Mouse (Mus musculus) embryonic facial prominence, embryonic 15.5 days (tissue): Measurements from ENCODE around the gene Rasa4. TPM values are rescaled to one million over a fixed set of nuclear protein-coding genes. Genes with fewer than 3 reads are reported as not detected.
A peak's percentile ranks its signal among the peaks of the same experiment; 100 is the strongest.

Source experiments
- ATAC-seq: fragments of 200-750 bp; cut with Nextera tagmentation; 2 replicates; pipeline ENCODE4 v1.8.0; 2017; ENCODE audit warnings: low read depth, moderate TSS enrichment; ENCODE audit not compliant: insufficient number of reproducible peaks, low FRiP score, low TSS enrichment
- H3K27ac ChIP-seq: fragments of 300-500 bp; sonication (generic); replicated peaks from 2 replicates; pipeline ENCODE4 v1.5.1; 2015; ENCODE audit warnings: mild to moderate bottlenecking, inconsistent platforms
- H3K27me3 ChIP-seq: fragments of 300-500 bp; sonication (generic); 2 replicates; pipeline ENCODE4 v1.6.1; 2015; ENCODE audit warnings: inconsistent platforms
- H3K36me3 ChIP-seq: fragments of 300-500 bp; sonication (generic); 2 replicates; pipeline ENCODE4 v1.6.1; 2015; ENCODE audit warnings: mild to moderate bottlenecking, inconsistent platforms
- H3K4me1 ChIP-seq: fragments of 300-500 bp; sonication (generic); 2 replicates; pipeline ENCODE4 v1.6.1; 2015; ENCODE audit warnings: inconsistent platforms
- H3K4me2 ChIP-seq: fragments of 300-500 bp; sonication (generic); replicated peaks from 2 replicates; pipeline ENCODE4 v1.6.1; 2015; ENCODE audit warnings: mild to moderate bottlenecking, inconsistent platforms
- H3K4me3 ChIP-seq: fragments of 300-500 bp; sonication (generic); replicated peaks from 2 replicates; pipeline ENCODE4 v1.5.1; 2015; ENCODE audit warnings: mild to moderate bottlenecking, inconsistent platforms
- H3K9ac ChIP-seq: fragments of 300-500 bp; sonication (generic); 2 replicates; pipeline ENCODE4 v1.6.1; 2015; ENCODE audit warnings: inconsistent platforms
- H3K9me3 ChIP-seq: fragments of 300-500 bp; sonication (generic); replicated peaks from 2 replicates; pipeline ENCODE4 v1.6.1; 2016; ENCODE audit warnings: inconsistent platforms
- WGBS: fragments of 180-500 bp; shearing (Covaris S2); methylation state at CpG from one replicate; pipeline ENCODE4 v1.1.7; 2015; 5-methylcytosine and 5-hydroxymethylcytosine counted together
- polyA plus RNA-seq: library from polyadenylated mRNA; unstranded; fragments of >200 nt; fragmentation: Nextera tagmentation; extraction: Ambion mirVana; gene quantifications from 2 replicates; pipeline ENCODE4 v1.2.1, GENCODE M21; 2015

The Rasa4 gene
- polyA plus RNA-seq, 1 experiment from 2014 or later: 13.4 TPM

DNA sequence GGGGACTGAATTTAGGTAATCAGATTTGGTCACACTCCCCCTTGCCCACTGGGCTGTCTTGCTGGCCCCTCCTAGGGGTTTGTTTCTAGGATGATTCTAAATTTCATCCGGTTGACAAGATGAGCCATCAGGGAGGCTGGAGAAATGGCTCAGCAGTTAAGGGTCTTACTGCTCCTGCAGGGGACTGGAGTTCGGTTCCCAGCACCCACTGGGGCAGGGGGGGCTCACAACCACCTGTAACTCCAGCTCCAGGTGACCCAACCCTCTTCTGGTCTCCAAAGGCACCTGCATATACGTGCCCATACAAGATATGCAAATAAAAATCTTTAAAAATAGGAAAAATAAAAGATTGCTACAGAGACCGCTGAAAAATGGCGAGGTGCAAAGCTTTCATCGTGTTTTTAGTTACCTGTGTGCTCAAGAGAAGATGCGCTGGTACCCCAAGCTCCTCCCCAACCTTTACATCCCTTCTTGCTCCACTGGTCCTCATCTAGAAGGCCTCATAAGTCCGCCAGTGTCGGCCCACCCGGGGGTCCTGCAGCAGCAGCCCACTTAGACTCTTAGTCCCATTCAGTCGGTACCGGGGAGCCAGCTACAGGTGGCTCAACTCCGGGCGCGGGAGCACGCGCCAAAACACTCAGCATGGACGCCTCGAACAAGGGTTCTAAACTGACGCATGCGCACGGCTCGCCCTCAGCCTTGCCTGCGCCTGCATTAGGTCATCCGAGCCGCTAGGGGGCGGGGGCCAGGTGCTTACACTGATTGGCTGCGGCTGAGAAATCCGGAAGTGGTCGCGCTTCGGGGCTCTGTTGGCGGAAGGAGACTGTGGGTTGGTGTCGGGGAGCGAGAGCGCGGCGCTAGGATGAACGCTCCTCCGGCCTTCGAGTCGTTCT is 32.4 kb downstream of the Rasa4 start, which contains the start of gene Polr2j:
TSS of gene Polr2j (plus strand) at position 741 of the 893 bp plus-strand sequence.
- Histone ChIP-seq H3K4me1 (peaks cover 22% of the 10 kb centered on the region), H3K9ac (peak within 1 kb of the TSS; percentile 91), H3K9me3 (no peaks in the 10 kb centered on the region), H3K4me3 (peak within 1 kb of the TSS; percentile 90), H3K27me3 (no peaks in the 10 kb centered on the region), H3K27ac (peak within 1 kb of the TSS; percentile 72; the same call in 1 of the 2 replicates), H3K36me3 (peaks cover 23% of the 10 kb centered on the region), H3K4me2 (peak within 1 kb of the TSS; percentile 85)
- WGBS: 3% methylated on average over 42 of the region's 42 CpGs
- ATAC-seq: peak; percentile 93

DNA sequence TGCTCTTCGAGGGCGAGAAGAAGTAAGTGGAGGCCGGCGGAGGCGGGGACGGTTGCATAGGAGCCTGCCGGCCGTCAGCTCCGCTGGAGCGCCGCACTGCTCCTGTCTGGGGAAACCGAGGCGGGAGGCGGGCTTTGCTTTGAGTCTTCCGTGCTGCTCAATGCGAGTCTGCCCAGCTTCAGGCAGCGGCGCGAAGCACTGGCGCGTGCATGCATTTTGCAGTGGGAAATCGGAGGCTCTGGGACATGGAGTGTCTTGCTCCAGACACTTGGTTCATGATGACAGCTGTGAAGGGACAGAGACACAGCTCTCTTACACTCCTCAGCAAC is 33.0 kb downstream of the Rasa4 start:
- peaks cover 22% of the 10 kb centered on the region for H3K4me1 ChIP-seq
- peak overlapping the region; percentile 91 for H3K9ac ChIP-seq
- peak overlapping the region; percentile 72; the same call in 1 of the 2 replicates for H3K27ac ChIP-seq
- 0 out of 2 replicates have a peak, but pooled peaks have one; percentile 47 for ATAC-seq
- under 1% methylated on average over 22 of the region's 22 CpGs for WGBS
- peak overlapping the region; percentile 90 for H3K4me3 ChIP-seq
- no peaks in the 10 kb centered on the region for H3K27me3 ChIP-seq
- H3K9me3 ChIP-seq: no peaks in the 10 kb centered on the region
- H3K4me2 ChIP-seq: peak overlapping the region; percentile 85
- peaks cover 29% of the 10 kb centered on the region for H3K36me3 ChIP-seq

DNA sequence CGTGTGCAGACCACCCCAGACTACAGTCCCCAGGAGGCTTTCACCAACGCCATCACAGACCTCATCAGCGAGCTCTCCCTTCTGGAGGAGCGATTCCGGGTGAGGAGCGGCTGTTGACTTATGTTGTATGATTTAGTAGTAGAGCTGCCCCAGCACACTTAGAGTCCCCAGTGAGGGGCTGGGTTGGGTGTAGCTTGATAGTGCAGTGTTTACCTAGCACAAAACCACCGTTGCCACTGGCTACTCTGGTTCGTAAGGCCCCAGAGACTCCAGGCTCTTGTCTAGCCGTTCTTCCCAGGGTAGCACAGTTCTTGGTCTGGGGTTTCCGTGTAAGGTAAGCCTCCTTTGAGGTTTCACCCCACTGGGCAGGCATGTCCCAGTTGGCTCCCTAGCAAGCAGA is 38.4 kb downstream of the Rasa4 start:
- H3K27me3 ChIP-seq: no peaks in the 10 kb centered on the region
- peaks cover 73% of the 10 kb centered on the region for H3K36me3 ChIP-seq
- WGBS: 86% methylated on average over 10 of the region's 10 CpGs
- H3K4me3 ChIP-seq: no peak overlapping the region
- no peaks in the 10 kb centered on the region for H3K9me3 ChIP-seq
- no peak overlapping the region for H3K9ac ChIP-seq
- H3K4me1 ChIP-seq: peaks cover 12% of the 10 kb centered on the region
- no peak overlapping the region for H3K27ac ChIP-seq
- ATAC-seq: no peak
- H3K4me2 ChIP-seq: no peak overlapping the region

DNA sequence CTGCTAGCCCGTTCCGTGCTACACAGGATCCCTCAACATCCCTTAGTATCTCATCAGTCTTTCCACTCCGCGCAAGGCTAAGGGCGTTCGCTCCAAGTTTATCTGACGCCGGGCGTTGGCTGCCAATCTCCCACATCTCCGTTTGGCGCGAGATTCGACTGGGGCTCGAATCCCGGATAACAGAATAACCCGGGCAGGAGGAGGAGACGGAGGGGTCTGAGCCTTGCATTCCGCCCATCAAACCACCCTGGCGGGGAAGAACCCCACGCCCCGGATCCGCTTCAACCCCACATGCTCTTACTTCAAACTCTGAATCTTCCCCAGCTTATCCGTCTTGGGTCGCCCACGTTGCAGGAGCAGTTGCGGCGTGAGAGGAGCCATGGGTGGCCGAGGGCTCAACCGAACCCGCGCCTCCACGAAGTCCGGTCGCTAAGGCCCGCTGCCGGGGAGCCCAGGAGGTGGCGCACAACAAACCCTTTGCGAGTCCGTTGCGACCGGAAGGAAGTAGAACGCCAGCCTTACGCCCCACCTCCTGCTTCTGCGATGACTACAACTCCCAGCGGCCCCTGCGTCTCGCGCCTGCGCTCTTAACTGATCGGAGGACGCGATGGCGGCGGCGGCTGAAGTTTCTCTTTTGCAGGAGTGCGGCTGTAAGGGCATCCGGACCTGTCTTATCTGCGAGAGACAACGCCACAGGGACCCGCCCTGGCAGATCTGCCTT is 52.0 kb downstream of the Rasa4 start, which contains the start of the genes Lrwd1 and Alkbh4:
TSS of gene Lrwd1 (minus strand) at position 504 of the 721 bp plus-strand sequence.
TSS of gene Alkbh4 (plus strand) at position 576 of the 721 bp plus-strand sequence.
- Histone ChIP-seq H3K4me2 (peak within 1 kb of the TSS; percentile 57), H3K4me1 (peaks cover 24% of the 10 kb centered on the region), H3K36me3 (peaks cover 43% of the 10 kb centered on the region), H3K4me3 (peak within 1 kb of the TSS; percentile 62), H3K27ac (peak within 1 kb of the TSS; percentile 71), H3K9me3 (no peaks in the 10 kb centered on the region), H3K9ac (peak within 1 kb of the TSS; percentile 72), H3K27me3 (no peaks in the 10 kb centered on the region)
- under 1% methylated on average over 60 of the region's 60 CpGs for WGBS
- ATAC-seq: peak; percentile 94

DNA sequence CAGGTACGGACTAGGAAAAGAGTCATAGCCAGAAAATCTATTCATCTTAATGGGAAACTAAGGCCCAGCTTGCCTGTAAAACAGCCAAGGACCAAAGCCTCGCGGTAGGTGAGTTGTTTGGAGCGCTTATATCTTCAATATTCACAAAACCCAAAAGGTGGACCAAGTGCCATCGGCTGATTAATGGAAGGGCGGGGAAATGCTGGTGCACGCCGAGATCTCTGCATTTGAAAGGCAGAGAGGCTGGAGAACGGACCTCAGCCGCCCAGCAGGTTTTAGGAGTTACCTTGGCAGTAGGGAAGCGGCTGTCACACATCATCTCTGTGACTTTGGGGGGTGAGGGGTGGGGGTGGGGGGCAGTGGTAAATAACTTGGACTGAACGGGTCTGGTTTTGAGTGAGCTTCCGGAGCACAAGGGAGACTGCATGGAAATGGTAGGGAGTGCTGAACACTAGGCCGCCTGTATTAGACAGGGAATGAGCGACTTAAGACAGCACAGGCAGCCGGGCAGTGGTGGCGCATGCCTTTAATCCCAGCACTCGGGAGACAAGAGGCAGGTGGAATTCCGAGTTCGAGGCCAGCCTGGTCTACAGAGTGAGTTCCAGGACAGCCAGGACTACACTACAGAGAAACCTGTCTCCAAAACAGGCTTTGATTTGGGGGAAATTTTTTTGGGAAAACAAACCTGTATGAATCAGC is 52.7 kb downstream of the Rasa4 start:
- H3K4me1 ChIP-seq: peaks cover 24% of the 10 kb centered on the region
- no peaks in the 10 kb centered on the region for H3K27me3 ChIP-seq
- no peak for ATAC-seq
- H3K9me3 ChIP-seq: no peaks in the 10 kb centered on the region
- peaks cover 46% of the 10 kb centered on the region for H3K36me3 ChIP-seq
- peak overlapping the region; percentile 61; the same call in 1 of the 2 replicates for H3K27ac ChIP-seq
- H3K4me2 ChIP-seq: peak overlapping the region; percentile 57
- peak overlapping the region; percentile 63 for H3K9ac ChIP-seq
- 6% methylated on average over 20 of the region's 20 CpGs for WGBS
- H3K4me3 ChIP-seq: peak overlapping the region; percentile 62

DNA sequence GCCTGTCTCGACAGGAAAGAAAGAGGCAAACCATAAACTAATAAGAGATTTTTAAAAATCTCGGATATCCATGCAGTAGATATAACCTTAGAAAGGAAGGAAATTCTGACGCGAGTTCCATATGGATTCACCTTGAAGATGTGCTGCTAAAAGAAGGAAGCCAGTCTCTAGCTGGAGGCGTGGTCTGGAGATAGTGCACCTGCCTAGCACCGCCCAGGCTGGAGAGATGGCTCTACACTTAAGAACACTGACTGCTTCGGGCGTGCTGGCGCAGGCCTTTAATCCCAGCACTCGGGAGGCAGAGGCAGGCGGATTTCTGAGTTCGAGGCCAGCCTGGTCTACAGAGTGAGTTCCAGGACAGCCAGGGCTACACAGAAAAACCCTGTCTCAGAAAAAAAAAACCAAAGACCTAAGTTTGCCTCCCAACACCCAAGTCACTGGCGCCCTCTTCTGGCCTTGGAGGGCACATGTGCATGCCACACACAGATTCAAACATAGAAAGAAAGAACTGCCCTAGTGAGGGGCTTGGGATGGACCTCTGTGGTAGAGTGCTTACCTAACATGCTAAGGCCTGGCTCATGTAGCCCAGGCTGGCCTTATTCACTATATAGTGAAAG is 54.0 kb downstream of the Rasa4 start:
- Histone ChIP-seq H3K4me3 (no peak overlapping the region), H3K9ac (no peak overlapping the region), H3K9me3 (no peaks in the 10 kb centered on the region), H3K4me2 (no peak overlapping the region), H3K27me3 (no peaks in the 10 kb centered on the region), H3K4me1 (peaks cover 24% of the 10 kb centered on the region), H3K27ac (no peak overlapping the region), H3K36me3 (peaks cover 44% of the 10 kb centered on the region)
- ATAC-seq: no peak
- 80% methylated on average over 13 of the region's 13 CpGs for WGBS

DNA sequence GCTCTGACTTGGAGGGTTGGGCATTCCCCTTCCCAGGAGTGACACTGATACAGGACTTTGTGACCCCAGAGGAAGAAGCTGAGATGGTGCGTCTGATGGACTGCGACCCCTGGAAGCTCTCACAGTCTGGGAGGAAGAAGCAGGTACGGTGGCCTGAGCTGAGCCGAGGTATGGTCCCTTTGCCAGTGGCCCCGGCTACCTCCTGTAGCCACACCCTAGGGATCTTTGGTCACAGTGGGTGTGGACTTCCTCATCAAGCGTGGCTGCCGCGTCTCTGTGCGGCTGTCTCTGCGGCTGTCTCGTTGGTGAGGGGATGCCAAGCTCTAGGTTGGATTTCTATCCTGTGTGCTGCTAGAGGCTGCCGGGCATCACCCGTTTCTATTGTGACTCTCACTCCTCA is 55.7 kb downstream of the Rasa4 start:
- 94% methylated on average over 13 of the region's 13 CpGs for WGBS
- Histone ChIP-seq H3K27ac (no peak overlapping the region), H3K9me3 (no peaks in the 10 kb centered on the region), H3K4me3 (no peak overlapping the region), H3K4me1 (peaks cover 24% of the 10 kb centered on the region), H3K27me3 (no peaks in the 10 kb centered on the region), H3K36me3 (peaks cover 35% of the 10 kb centered on the region), H3K9ac (no peak overlapping the region), H3K4me2 (no peak overlapping the region)
- ATAC-seq: no peak

DNA sequence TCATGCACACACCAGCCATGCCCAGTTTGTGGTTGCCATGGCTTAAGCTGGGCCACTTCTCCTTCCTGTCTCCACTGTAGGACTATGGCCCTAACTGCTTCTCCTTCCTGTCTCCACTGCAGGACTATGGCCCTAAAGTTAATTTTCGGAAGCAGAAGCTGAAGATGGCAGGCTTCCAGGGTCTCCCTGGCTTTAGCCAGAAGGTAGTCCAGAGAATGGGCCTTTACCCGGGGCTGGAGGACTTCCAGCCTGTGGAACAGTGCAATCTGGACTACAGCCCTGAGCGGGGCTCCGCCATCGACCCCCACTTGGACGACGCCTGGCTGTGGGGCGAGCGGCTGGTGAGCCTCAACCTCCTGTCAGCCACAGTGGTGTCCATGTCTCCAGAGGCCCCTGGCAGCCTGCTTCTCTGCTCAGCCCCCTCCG is 56.4 kb downstream of the Rasa4 start:
- H3K27me3 ChIP-seq: no peaks in the 10 kb centered on the region
- H3K9me3 ChIP-seq: no peaks in the 10 kb centered on the region
- no peak overlapping the region for H3K27ac ChIP-seq
- H3K4me2 ChIP-seq: no peak overlapping the region
- H3K4me3 ChIP-seq: no peak overlapping the region
- H3K9ac ChIP-seq: no peak overlapping the region
- H3K36me3 ChIP-seq: peaks cover 35% of the 10 kb centered on the region
- peaks cover 18% of the 10 kb centered on the region for H3K4me1 ChIP-seq
- 94% methylated on average over 10 of the region's 10 CpGs for WGBS
- no peak for ATAC-seq

DNA sequence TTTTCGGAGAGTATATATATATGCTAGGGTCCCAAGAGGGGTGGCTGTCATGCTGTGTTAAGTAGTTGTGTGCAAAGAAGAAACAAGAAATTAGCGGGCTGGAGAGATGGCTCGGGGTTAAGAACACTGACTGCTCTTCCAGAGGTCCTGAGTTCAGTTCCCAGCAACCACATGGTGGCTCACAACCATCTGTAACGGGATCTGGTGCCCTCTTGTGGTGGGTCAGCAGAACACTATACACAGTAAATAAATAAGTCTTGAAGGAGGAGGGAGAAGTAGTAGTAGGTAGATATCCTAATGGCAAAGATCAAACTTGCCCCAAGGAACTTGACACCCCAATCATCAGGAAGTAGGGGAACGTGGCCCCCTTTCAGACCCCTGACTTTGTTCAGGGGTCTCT is 59.0 kb downstream of the Rasa4 start:
- no peak overlapping the region for H3K9ac ChIP-seq
- peaks cover 35% of the 10 kb centered on the region for H3K36me3 ChIP-seq
- 0 out of 2 replicates have a peak, but pooled peaks cover 4% of the 10 kb centered on the region for H3K4me1 ChIP-seq
- 89% methylated on average over 5 of the region's 5 CpGs for WGBS
- no peak overlapping the region for H3K27ac ChIP-seq
- H3K4me3 ChIP-seq: no peak overlapping the region
- H3K4me2 ChIP-seq: no peak overlapping the region
- no peaks in the 10 kb centered on the region for H3K9me3 ChIP-seq
- no peaks in the 10 kb centered on the region for H3K27me3 ChIP-seq
- no peak for ATAC-seq

DNA sequence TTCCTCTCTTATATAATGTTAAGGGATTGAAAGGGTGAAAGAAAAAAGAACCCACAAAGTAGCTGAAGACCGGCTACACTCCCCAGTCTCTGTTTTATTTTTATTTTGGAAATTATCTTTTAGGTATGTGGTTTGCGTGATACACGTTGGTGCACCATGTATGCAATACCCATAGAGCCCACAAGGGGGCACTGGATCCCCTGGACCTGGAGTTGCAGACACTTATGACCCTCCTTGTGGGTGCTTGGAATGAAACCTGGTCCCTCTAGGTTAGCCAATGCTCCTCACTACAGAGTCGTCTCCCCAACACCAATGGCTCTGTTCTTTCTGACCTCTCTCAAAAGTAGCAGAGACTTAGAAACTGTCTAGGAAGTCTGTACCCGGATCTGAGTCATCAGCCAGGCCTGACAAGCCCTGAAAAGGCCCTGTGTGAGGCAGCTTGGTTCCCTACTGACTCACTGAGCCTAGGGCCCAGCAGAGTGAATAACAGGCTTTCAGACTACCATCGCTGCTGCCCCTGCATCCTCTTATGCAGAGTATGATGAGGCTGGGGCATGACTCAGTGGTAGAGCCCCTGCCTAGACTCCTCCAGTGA is 59.5 kb downstream of the Rasa4 start:
- 86% methylated on average over 6 of the region's 6 CpGs for WGBS

More for the DNA sequence above, 59.5 kb downstream of the Rasa4 start:
- Histone ChIP-seq H3K4me2 (no peak overlapping the region), H3K9me3 (no peaks in the 10 kb centered on the region), H3K4me3 (no peak overlapping the region), H3K9ac (no peak overlapping the region), H3K27ac (no peak overlapping the region), H3K27me3 (no peaks in the 10 kb centered on the region), H3K4me1 (no peaks in the 10 kb centered on the region), H3K36me3 (peaks cover 34% of the 10 kb centered on the region)
- no peak for ATAC-seq
